Mouse (Mus musculus) CH12.LX (cell line): ENCODE measurements around the gene Grm8. TPM values are rescaled to one million over a fixed set of nuclear protein-coding genes. Genes with fewer than 3 reads are reported as not detected.

Experiments used
- DNase-seq: peaks from one replicate; pipeline ENCODE4 v3.0.0-alpha.2; 2013; ENCODE audit errors: extremely low read depth
- H3K27ac ChIP-seq: 2 replicates; pipeline ENCODE4 v1.5.1; 2012; ENCODE audit warnings: low read depth, mild to moderate bottlenecking, control low read depth, moderate library complexity; ENCODE audit not compliant: insufficient read depth
- H3K27me3 ChIP-seq: replicated peaks from 2 replicates; pipeline ENCODE3; 2012; ENCODE audit warnings: inconsistent platforms
- H3K36me3 ChIP-seq, 2 experiments: replicated peaks in 1 of 2; 2 replicates each; pipeline versions ENCODE3 to v1.6.1; 2012; ENCODE audit warnings: inconsistent platforms in 1 of 2, low read length in 1 of 2, mild to moderate bottlenecking in 1 of 2, mixed read lengths in 1 of 2, moderate library complexity in 1 of 2; ENCODE audit not compliant: control insufficient read depth in 1 of 2, insufficient read depth in 1 of 2
- H3K4me1 ChIP-seq, 2 experiments: 2 replicates each; pipeline ENCODE4 v1.6.1; 2012; ENCODE audit warnings: inconsistent platforms in 1 of 2, moderate library complexity in 1 of 2; ENCODE audit not compliant: insufficient read depth in 2 of 2, control insufficient read depth in 1 of 2
- H3K4me2 ChIP-seq: 2 replicates; pipeline ENCODE4 v1.6.1; 2012; ENCODE audit warnings: low read depth, mild to moderate bottlenecking, control low read depth; ENCODE audit not compliant: poor library complexity, insufficient read depth, severe bottlenecking
- H3K4me3 ChIP-seq, 3 experiments: fragments of 150-350 bp in 1 of 3; sonication (generic) in 1 of 3; replicated peaks in 1 of 3; 2 replicates each; pipeline versions ENCODE3 to v1.5.1; 2011 to 2012; ENCODE audit warnings: low read depth in 2 of 3, low read length in 2 of 3, mild to moderate bottlenecking in 2 of 3, moderate library complexity in 2 of 3, control low read depth in 1 of 3, improper control_type of control experiment in 1 of 3, inconsistent platforms in 1 of 3, mixed read lengths in 1 of 3; ENCODE audit not compliant: poor library complexity in 1 of 3
- H3K79me2 ChIP-seq: replicated peaks from 2 replicates; pipeline ENCODE4 v1.6.1; 2012; ENCODE audit warnings: mild to moderate bottlenecking, moderate library complexity; ENCODE audit not compliant: control insufficient read depth, poor library complexity, insufficient read depth, severe bottlenecking; ENCODE audit errors: extremely low read depth
- H3K9ac ChIP-seq: 2 replicates; pipeline ENCODE4 v1.6.1; 2012; ENCODE audit warnings: low read depth, mild to moderate bottlenecking, control low read depth, moderate library complexity; ENCODE audit not compliant: insufficient read depth
- H3K9me3 ChIP-seq: replicated peaks from 2 replicates; pipeline ENCODE3; 2012; ENCODE audit warnings: low read length, inconsistent platforms, mixed read lengths
- BHLHE40 ChIP-seq: IDR thresholded peaks from 2 replicates; pipeline ENCODE4 v1.6.1; 2011; ENCODE audit warnings: mild to moderate bottlenecking, low read depth, low read length, improper control_type of control experiment
- CHD1 ChIP-seq: IDR thresholded peaks from 2 replicates; pipeline ENCODE4 v1.6.1; 2012; ENCODE audit warnings: low read depth, low read length, improper control_type of control experiment, inconsistent platforms
- CHD2 ChIP-seq: IDR thresholded peaks from 2 replicates; pipeline ENCODE4 v1.6.1; 2011; ENCODE audit warnings: low read length, improper control_type of control experiment
- CTCF ChIP-seq, 2 experiments: IDR thresholded peaks in 1 of 2; conservative IDR thresholded peaks in 1 of 2; 2 replicates each; pipeline ENCODE4 v1.5.1; 2011 to 2012; ENCODE audit warnings: low read depth in 2 of 2, low read length in 2 of 2, improper control_type of control experiment in 1 of 2, inconsistent platforms in 1 of 2, mild to moderate bottlenecking in 1 of 2, moderate library complexity in 1 of 2
- ELF1 ChIP-seq: IDR thresholded peaks from 2 replicates; pipeline ENCODE4 v1.6.1; 2014; ENCODE audit warnings: low read depth, mild to moderate bottlenecking, inconsistent platforms, low read length, improper control_type of control experiment
- EP300 ChIP-seq: IDR thresholded peaks from 2 replicates; pipeline ENCODE4 v1.6.1; 2011; ENCODE audit warnings: low read length, improper control_type of control experiment
- HCFC1 ChIP-seq: IDR thresholded peaks from 2 replicates; pipeline ENCODE4 v1.6.1; 2012; ENCODE audit warnings: low read depth, mild to moderate bottlenecking, inconsistent platforms, low read length, improper control_type of control experiment
- IRF4 ChIP-seq: IDR thresholded peaks from 2 replicates; pipeline ENCODE4 v1.6.1; 2014; ENCODE audit warnings: low read depth, mild to moderate bottlenecking, inconsistent platforms, low read length, improper control_type of control experiment
- JUN ChIP-seq: IDR thresholded peaks from 2 replicates; pipeline ENCODE4 v1.6.1; 2011; ENCODE audit warnings: low read depth, mild to moderate bottlenecking, low read length, improper control_type of control experiment, moderate library complexity; ENCODE audit not compliant: insufficient read depth
- JUND ChIP-seq: conservative IDR thresholded peaks from 2 replicates; pipeline ENCODE4 v1.6.1; 2011; ENCODE audit warnings: low read depth, low read length, improper control_type of control experiment
- KAT2A ChIP-seq: IDR thresholded peaks from 2 replicates; pipeline ENCODE4 v1.6.1; 2012; ENCODE audit warnings: low read length, improper control_type of control experiment, inconsistent platforms; ENCODE audit not compliant: insufficient replicate concordance
- MAX ChIP-seq: IDR thresholded peaks from 2 replicates; pipeline ENCODE4 v1.6.1; 2011; ENCODE audit warnings: low read length, improper control_type of control experiment
- MAZ ChIP-seq: IDR thresholded peaks from 2 replicates; pipeline ENCODE4 v1.6.1; 2012; ENCODE audit warnings: low read depth, mild to moderate bottlenecking, inconsistent platforms, low read length, improper control_type of control experiment, moderate library complexity
- MEF2A ChIP-seq: IDR thresholded peaks from 2 replicates; pipeline ENCODE4 v1.6.1; 2014; ENCODE audit warnings: low read depth, mild to moderate bottlenecking, inconsistent platforms, low read length, improper control_type of control experiment, borderline replicate concordance
- MYC ChIP-seq: IDR thresholded peaks from 2 replicates; pipeline ENCODE4 v1.6.1; 2011; ENCODE audit warnings: low read depth, mild to moderate bottlenecking, improper control_type of control experiment, low read length
- NELFE ChIP-seq: IDR thresholded peaks from 2 replicates; pipeline ENCODE4 v1.6.1; 2011; ENCODE audit warnings: low read depth, low read length, improper control_type of control experiment
- NRF1 ChIP-seq: IDR thresholded peaks from 2 replicates; pipeline ENCODE4 v1.6.1; 2014; ENCODE audit warnings: low read depth, mild to moderate bottlenecking, inconsistent platforms, low read length, improper control_type of control experiment, moderate library complexity
- PAX5 ChIP-seq: IDR thresholded peaks from 2 replicates; pipeline ENCODE4 v1.6.1; 2012; ENCODE audit warnings: low read length, inconsistent platforms, mixed read lengths
- POLR2AphosphoS2 ChIP-seq: IDR thresholded peaks from 2 replicates; pipeline ENCODE4 v1.6.1; 2011; ENCODE audit warnings: low read depth, low read length, improper control_type of control experiment
- RAD21 ChIP-seq: IDR thresholded peaks from 2 replicates; pipeline ENCODE4 v1.6.1; 2011; ENCODE audit warnings: low read depth, mild to moderate bottlenecking, low read length, improper control_type of control experiment, moderate library complexity
- RCOR1 ChIP-seq: conservative IDR thresholded peaks from 2 replicates; pipeline ENCODE4 v1.6.1; 2012; ENCODE audit warnings: low read depth, mild to moderate bottlenecking, inconsistent platforms, low read length, improper control_type of control experiment
- SMC3 ChIP-seq: IDR thresholded peaks from 2 replicates; pipeline ENCODE4 v1.6.1; 2011; ENCODE audit warnings: low read depth, low read length, improper control_type of control experiment
- UBTF ChIP-seq: IDR thresholded peaks from 2 replicates; pipeline ENCODE4 v1.6.1; 2012; ENCODE audit warnings: low read depth, mild to moderate bottlenecking, inconsistent platforms, low read length, improper control_type of control experiment, moderate library complexity
- USF1 ChIP-seq: IDR thresholded peaks from 2 replicates; pipeline ENCODE4 v1.6.1; 2014; ENCODE audit warnings: low read depth, mild to moderate bottlenecking, inconsistent platforms, low read length, improper control_type of control experiment
- USF2 ChIP-seq: conservative IDR thresholded peaks from 2 replicates; pipeline ENCODE4 v1.6.1; 2011; ENCODE audit warnings: low read depth, low read length, improper control_type of control experiment
- ZC3H11A ChIP-seq: IDR thresholded peaks from 2 replicates; pipeline ENCODE4 v1.6.1; 2012; ENCODE audit warnings: low read depth, mild to moderate bottlenecking, inconsistent platforms, low read length, improper control_type of control experiment
- ZKSCAN1 ChIP-seq: IDR thresholded peaks from 2 replicates; pipeline ENCODE4 v1.6.1; 2012; ENCODE audit warnings: low read depth, inconsistent platforms, low read length, improper control_type of control experiment, borderline replicate concordance
- ZMIZ1 ChIP-seq: IDR thresholded peaks from 2 replicates; pipeline ENCODE4 v1.6.1; 2012; ENCODE audit warnings: low read depth, mild to moderate bottlenecking, inconsistent platforms, low read length, improper control_type of control experiment
- ZNF384 ChIP-seq: IDR thresholded peaks from 2 replicates; pipeline ENCODE4 v1.6.1; 2012; ENCODE audit warnings: low read depth, low read length, improper control_type of control experiment, inconsistent platforms
- dilution Hi-C: fragments of 300-500 bp; cut with MboI; formaldehyde crosslinking; loops from 2 replicates; pipeline ENCODE4 v1.14.3; 2020; ENCODE audit warnings: low sequenced_read_pairs; ENCODE audit not compliant: extremely low pct_unique_long_range_greater_than_20kb, extremely low pct_ligation_motif_present
- in situ Hi-C: fragments of 300-500 bp; cut with MboI; formaldehyde crosslinking; loops from 3 replicates; pipeline ENCODE4 v1.14.3; 2019; ENCODE audit warnings: low sequenced_read_pairs, low pct_ligation_motif_present, low pct_unique_long_range_greater_than_20kb, mixed read lengths
- polyA plus RNA-seq: library from polyadenylated mRNA; unstranded; fragments of >175 nt; gene quantifications from 2 replicates; pipeline ENCODE4 v1.2.1, GENCODE M21; 2012; ENCODE audit warnings: low read depth; ENCODE audit not compliant: insufficient read length
- total RNA-seq, 2 experiments: library from RNA; depleted of rRNA; stranded (reverse); fragments of 300-350 nt in 1 of 2; fragments of >200 nt in 1 of 2; gene quantifications; 2 replicates each; pipeline ENCODE4 v1.2.3; 2012 to 2014

Gene Grm8
- total and polyA plus RNA-seq, 3 experiments = 0.08 to 0.72 (median 0.21) TPM

DNA sequence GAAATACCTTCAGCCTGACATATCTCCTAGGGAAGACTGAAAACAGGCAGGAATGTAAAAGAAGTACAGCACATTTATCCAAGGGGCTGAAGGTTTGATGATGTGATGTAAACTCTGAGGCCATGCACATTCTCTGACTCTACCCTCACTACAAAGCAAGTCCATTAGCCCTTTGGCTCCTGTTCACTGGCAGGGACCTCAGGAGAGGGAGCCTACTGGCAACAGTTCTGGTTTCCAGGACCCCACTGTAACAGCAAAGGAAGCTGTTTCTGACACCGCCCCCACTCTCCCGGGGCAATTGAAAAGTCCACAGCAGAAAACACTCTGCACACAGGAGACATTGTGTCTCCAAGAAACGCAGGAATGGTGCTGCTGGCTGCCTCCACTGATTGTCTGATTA is 817.6 kb downstream of the Grm8 start:
- dilution Hi-C loops = no loop called here
- Histone ChIP-seq H3K36me3 (no peaks in the 10 kb centered on the region), H3K4me1 (no peaks in the 10 kb centered on the region), H3K9me3 (no peaks in the 10 kb centered on the region), H3K4me3 (no peak overlapping the region), H3K27ac (no peak overlapping the region), H3K79me2 (no peaks in the 10 kb centered on the region), H3K4me2 (no peak overlapping the region), H3K9ac (no peak overlapping the region), H3K27me3 (no peaks in the 10 kb centered on the region)
- in situ Hi-C loops = no loop called here
- TF ChIP-seq ZNF384 (no peak), RAD21 (no peak), EP300 (no peak), JUND (no peak), JUN (no peak), ZC3H11A (no peak), MAZ (no peak), MEF2A (no peak), USF2 (no peak), USF1 (no peak), MAX (no peak), NELFE (no peak), POLR2AphosphoS2 (no peak), MYC (no peak), BHLHE40 (no peak), PAX5 (no peak), ZKSCAN1 (no peak), NRF1 (no peak), KAT2A (no peak), CTCF (conservative IDR thresholded peaks at IDR 0.05 in 1 of 2, IDR thresholded peaks at IDR 0.05 in 1 of 2; ENCODE audit: low read depth in 2 of 2, low read length in 2 of 2) (no peak)
- no peak for DNase-seq

DNA sequence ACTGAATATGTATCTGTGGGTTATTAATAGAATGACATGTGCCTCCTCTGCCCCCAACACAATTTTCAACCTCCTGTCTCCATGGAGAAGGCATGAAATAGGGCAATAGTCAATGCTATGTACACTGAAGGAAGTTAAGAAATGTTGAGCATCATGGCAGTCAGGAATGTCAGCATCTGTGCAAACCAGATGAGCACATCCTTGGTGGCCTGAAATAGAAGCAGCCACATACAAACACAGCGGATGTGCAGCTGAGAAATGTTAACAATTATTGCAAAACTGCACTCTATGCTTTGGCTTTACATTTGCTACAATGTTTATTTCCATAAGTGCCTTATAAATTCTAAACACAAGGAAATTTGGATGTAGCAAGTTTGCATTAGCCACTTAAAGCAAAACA is 819.0 kb downstream of the Grm8 start:
- no peaks in the 10 kb centered on the region for H3K4me1 ChIP-seq
- H3K79me2 ChIP-seq = no peaks in the 10 kb centered on the region
- H3K27me3 ChIP-seq = no peaks in the 10 kb centered on the region
- no peak overlapping the region for H3K4me2 ChIP-seq
- no peak for DNase-seq
- TF ChIP-seq SMC3 (no peak), ZKSCAN1 (no peak), UBTF (no peak), JUND (no peak), MAZ (no peak), MEF2A (no peak), EP300 (no peak), ZC3H11A (no peak), NRF1 (no peak), HCFC1 (no peak), CTCF (conservative IDR thresholded peaks at IDR 0.05 in 1 of 2, IDR thresholded peaks at IDR 0.05 in 1 of 2; ENCODE audit: low read depth in 2 of 2, low read length in 2 of 2) (no peak), IRF4 (no peak), RCOR1 (no peak), PAX5 (no peak), CHD2 (no peak), CHD1 (no peak), ZNF384 (no peak), ZMIZ1 (no peak), ELF1 (no peak)
- TF ChIP-seq, all 38 proteins: peak for 0
- no peak overlapping the region for H3K4me3 ChIP-seq
- no peak overlapping the region for H3K27ac ChIP-seq
- H3K9me3 ChIP-seq = no peaks in the 10 kb centered on the region
- no peaks in the 10 kb centered on the region for H3K36me3 ChIP-seq
- no peak overlapping the region for H3K9ac ChIP-seq
- dilution Hi-C loops (no loop called here), in situ Hi-C loops (no loop called here)
